Mouse (Mus musculus): ENCODE data around the gene Ubtf. TPM values are rescaled to one million over a fixed set of nuclear protein-coding genes. Genes with fewer than 3 reads are reported as not detected.

Gene Ubtf
- polyA plus RNA-seq, 1 experiment from 2014 or later = 111 TPM

GRCm38 (mm10) chr11:102311966-102312365, 7.6 kb downstream of the Ubtf start:
- Histone ChIP-seq H3K4me1 (replicated peaks; ENCODE audit: control insufficient read depth, insufficient read depth, low read length) (peaks cover 21% of the 10 kb centered on the region), H3K36me3 (ENCODE audit: control insufficient read depth, insufficient read depth, low read length) (peaks cover 12% of the 10 kb centered on the region), H3K4me2 (ENCODE audit: low read depth, low read length, severe bottlenecking) (no peak overlapping the region), H3K9ac (ENCODE audit: low read length) (no peak overlapping the region), H3K9me3 (ENCODE audit: control insufficient read depth, low read length) (no peaks in the 10 kb centered on the region), H3K27ac (ENCODE audit: low read depth, low read length) (no peak overlapping the region), H3K27me3 (ENCODE audit: control insufficient read depth, insufficient read depth, low read length) (no peaks in the 10 kb centered on the region), H3K4me3 (ENCODE audit: low read depth, low read length) (no peak overlapping the region)
- DNase-seq (ENCODE audit: low spot score) = peak; percentile 44
- 93% methylated on average over 4 of the region's 4 CpGs for WGBS
- ATAC-seq (replicated peaks; ENCODE audit: low FRiP score) = no peak

- no peak overlapping the region for H3K4me2 ChIP-seq (ENCODE audit: low read depth, low read length, severe bottlenecking)
- H3K4me3 ChIP-seq (ENCODE audit: low read depth, low read length) = no peak overlapping the region
- WGBS = 45% methylated on average over 38 of the region's 38 CpGs
- H3K9ac ChIP-seq (ENCODE audit: low read length) = 0 out of 2 replicates have a peak overlapping the region, but pooled peaks have one; percentile 6
- DNase-seq (ENCODE audit: low spot score) (peak; percentile 65), ATAC-seq (replicated peaks; ENCODE audit: low FRiP score) (no peak)
- H3K4me1 ChIP-seq (replicated peaks; ENCODE audit: control insufficient read depth, insufficient read depth, low read length) = peaks cover 17% of the 10 kb centered on the region
- H3K36me3 ChIP-seq (ENCODE audit: control insufficient read depth, insufficient read depth, low read length) = peaks cover 12% of the 10 kb centered on the region
- H3K27ac ChIP-seq (ENCODE audit: low read depth, low read length) = no peak overlapping the region
- H3K27me3 ChIP-seq (ENCODE audit: control insufficient read depth, insufficient read depth, low read length) = no peaks in the 10 kb centered on the region
- no peaks in the 10 kb centered on the region for H3K9me3 ChIP-seq (ENCODE audit: control insufficient read depth, low read length)
These were observed 8.5 kb downstream of the Ubtf start for GRCm38 (mm10) chr11:102310768-102311695.

GRCm38 (mm10) chr11:102309821-102310617, 9.5 kb downstream of the Ubtf start:
- DNase-seq (ENCODE audit: low spot score) (no peak), ATAC-seq (replicated peaks; ENCODE audit: low FRiP score) (0 out of 2 replicates have a peak, but pooled peaks have one; percentile 13)
- H3K4me2 ChIP-seq (ENCODE audit: low read depth, low read length, severe bottlenecking) = peak overlapping the region; percentile 65
- peaks cover 16% of the 10 kb centered on the region for H3K4me1 ChIP-seq (replicated peaks; ENCODE audit: control insufficient read depth, insufficient read depth, low read length)
- no peaks in the 10 kb centered on the region for H3K27me3 ChIP-seq (ENCODE audit: control insufficient read depth, insufficient read depth, low read length)
- 0 out of 2 replicates have a peak overlapping the region, but pooled peaks have one; percentile 39 for H3K27ac ChIP-seq (ENCODE audit: low read depth, low read length)
- H3K36me3 ChIP-seq (ENCODE audit: control insufficient read depth, insufficient read depth, low read length) = peaks cover 12% of the 10 kb centered on the region
- peak overlapping the region; percentile 52; the same call in 1 of the 2 replicates for H3K9ac ChIP-seq (ENCODE audit: low read length)
- H3K4me3 ChIP-seq (ENCODE audit: low read depth, low read length) = peak overlapping the region; percentile 28
- no peaks in the 10 kb centered on the region for H3K9me3 ChIP-seq (ENCODE audit: control insufficient read depth, low read length)
- 91% methylated on average over 22 of the region's 22 CpGs for WGBS

GRCm38 (mm10) chr11:102308979-102309378, 10.6 kb downstream of the Ubtf start:
- ATAC-seq (replicated peaks; ENCODE audit: low FRiP score) (peak; percentile 88), DNase-seq (ENCODE audit: low spot score) (peak; percentile 99)
- Histone ChIP-seq H3K4me3 (ENCODE audit: low read depth, low read length) (peak overlapping the region; percentile 28), H3K9ac (ENCODE audit: low read length) (peak overlapping the region; percentile 52), H3K4me1 (replicated peaks; ENCODE audit: control insufficient read depth, insufficient read depth, low read length) (peaks cover 16% of the 10 kb centered on the region), H3K36me3 (ENCODE audit: control insufficient read depth, insufficient read depth, low read length) (peaks cover 9% of the 10 kb centered on the region), H3K27ac (ENCODE audit: low read depth, low read length) (peak overlapping the region; percentile 39; the same call in 1 of the 2 replicates), H3K9me3 (ENCODE audit: control insufficient read depth, low read length) (no peaks in the 10 kb centered on the region), H3K4me2 (ENCODE audit: low read depth, low read length, severe bottlenecking) (peak overlapping the region; percentile 65), H3K27me3 (ENCODE audit: control insufficient read depth, insufficient read depth, low read length) (no peaks in the 10 kb centered on the region)
- under 1% methylated on average over 27 of the region's 27 CpGs for WGBS

GRCm38 (mm10) chr11:102308104-102308503, 11.4 kb downstream of the Ubtf start:
- H3K4me1 ChIP-seq (replicated peaks; ENCODE audit: control insufficient read depth, insufficient read depth, low read length) = peaks cover 16% of the 10 kb centered on the region
- no peak overlapping the region for H3K4me3 ChIP-seq (ENCODE audit: low read depth, low read length)
- peaks cover 4% of the 10 kb centered on the region for H3K36me3 ChIP-seq (ENCODE audit: control insufficient read depth, insufficient read depth, low read length)
- H3K4me2 ChIP-seq (ENCODE audit: low read depth, low read length, severe bottlenecking) = no peak overlapping the region
- no peaks in the 10 kb centered on the region for H3K9me3 ChIP-seq (ENCODE audit: control insufficient read depth, low read length)
- DNase-seq (ENCODE audit: low spot score) = no peak
- ATAC-seq (replicated peaks; ENCODE audit: low FRiP score) = no peak
- WGBS = 86% methylated on average over 9 of the region's 9 CpGs
- no peaks in the 10 kb centered on the region for H3K27me3 ChIP-seq (ENCODE audit: control insufficient read depth, insufficient read depth, low read length)
- no peak overlapping the region for H3K27ac ChIP-seq (ENCODE audit: low read depth, low read length)
- no peak overlapping the region for H3K9ac ChIP-seq (ENCODE audit: low read length)

- ATAC-seq (replicated peaks; ENCODE audit: low FRiP score) (no peak), DNase-seq (ENCODE audit: low spot score) (no peak)
- H3K4me2 ChIP-seq (ENCODE audit: low read depth, low read length, severe bottlenecking) = no peak overlapping the region
- H3K9me3 ChIP-seq (ENCODE audit: control insufficient read depth, low read length) = no peaks in the 10 kb centered on the region
- H3K4me3 ChIP-seq (ENCODE audit: low read depth, low read length) = no peak overlapping the region
- peaks cover 4% of the 10 kb centered on the region for H3K36me3 ChIP-seq (ENCODE audit: control insufficient read depth, insufficient read depth, low read length)
- WGBS = 66% methylated on average over 3 of the region's 3 CpGs
- peaks cover 10% of the 10 kb centered on the region for H3K4me1 ChIP-seq (replicated peaks; ENCODE audit: control insufficient read depth, insufficient read depth, low read length)
- no peak overlapping the region for H3K27ac ChIP-seq (ENCODE audit: low read depth, low read length)
- H3K9ac ChIP-seq (ENCODE audit: low read length) = no peak overlapping the region
- H3K27me3 ChIP-seq (ENCODE audit: control insufficient read depth, insufficient read depth, low read length) = no peaks in the 10 kb centered on the region
These were observed 14.2 kb downstream of the Ubtf start for GRCm38 (mm10) chr11:102305359-102305758.

- Histone ChIP-seq H3K27ac (ENCODE audit: low read depth, low read length) (no peak overlapping the region), H3K27me3 (ENCODE audit: control insufficient read depth, insufficient read depth, low read length) (no peaks in the 10 kb centered on the region), H3K4me3 (ENCODE audit: low read depth, low read length) (no peak overlapping the region), H3K9me3 (ENCODE audit: control insufficient read depth, low read length) (no peaks in the 10 kb centered on the region), H3K9ac (ENCODE audit: low read length) (no peak overlapping the region), H3K4me1 (replicated peaks; ENCODE audit: control insufficient read depth, insufficient read depth, low read length) (peaks cover 2% of the 10 kb centered on the region), H3K4me2 (ENCODE audit: low read depth, low read length, severe bottlenecking) (no peak overlapping the region), H3K36me3 (ENCODE audit: control insufficient read depth, insufficient read depth, low read length) (no peaks in the 10 kb centered on the region; the same call in 1 of the 2 replicates)
- DNase-seq (ENCODE audit: low spot score) (no peak), ATAC-seq (replicated peaks; ENCODE audit: low FRiP score) (no peak)
- 37% methylated on average over 2 of the region's 2 CpGs for WGBS
These were observed 15.4 kb downstream of the Ubtf start for GRCm38 (mm10) chr11:102304141-102304540.

- Histone ChIP-seq H3K4me3 (ENCODE audit: low read depth, low read length) (no peak overlapping the region), H3K4me1 (replicated peaks; ENCODE audit: control insufficient read depth, insufficient read depth, low read length) (peaks cover 3% of the 10 kb centered on the region), H3K9ac (ENCODE audit: low read length) (no peak overlapping the region), H3K36me3 (ENCODE audit: control insufficient read depth, insufficient read depth, low read length) (no peaks in the 10 kb centered on the region), H3K27ac (ENCODE audit: low read depth, low read length) (no peak overlapping the region), H3K9me3 (ENCODE audit: control insufficient read depth, low read length) (no peaks in the 10 kb centered on the region), H3K4me2 (ENCODE audit: low read depth, low read length, severe bottlenecking) (no peak overlapping the region), H3K27me3 (ENCODE audit: control insufficient read depth, insufficient read depth, low read length) (no peaks in the 10 kb centered on the region)
- no peak for ATAC-seq (replicated peaks; ENCODE audit: low FRiP score)
- peak; percentile 80 for DNase-seq (ENCODE audit: low spot score)
- WGBS = 17% methylated on average over 1 of the region's 1 CpGs
These were observed 19.7 kb downstream of the Ubtf start for GRCm38 (mm10) chr11:102299839-102300238.

Data from forebrain, embryonic 11.5 days (tissue).